Mouse (Mus musculus) embryo, embryonic 10.5 days (tissue): ENCODE measurements around the gene Gpx3.

Experiments
- DNase-seq: peaks from one replicate; pipeline ENCODE4 v3.0.0-alpha.2; 2015; ENCODE audit warnings: low spot score

Gene Gpx3

DNA sequence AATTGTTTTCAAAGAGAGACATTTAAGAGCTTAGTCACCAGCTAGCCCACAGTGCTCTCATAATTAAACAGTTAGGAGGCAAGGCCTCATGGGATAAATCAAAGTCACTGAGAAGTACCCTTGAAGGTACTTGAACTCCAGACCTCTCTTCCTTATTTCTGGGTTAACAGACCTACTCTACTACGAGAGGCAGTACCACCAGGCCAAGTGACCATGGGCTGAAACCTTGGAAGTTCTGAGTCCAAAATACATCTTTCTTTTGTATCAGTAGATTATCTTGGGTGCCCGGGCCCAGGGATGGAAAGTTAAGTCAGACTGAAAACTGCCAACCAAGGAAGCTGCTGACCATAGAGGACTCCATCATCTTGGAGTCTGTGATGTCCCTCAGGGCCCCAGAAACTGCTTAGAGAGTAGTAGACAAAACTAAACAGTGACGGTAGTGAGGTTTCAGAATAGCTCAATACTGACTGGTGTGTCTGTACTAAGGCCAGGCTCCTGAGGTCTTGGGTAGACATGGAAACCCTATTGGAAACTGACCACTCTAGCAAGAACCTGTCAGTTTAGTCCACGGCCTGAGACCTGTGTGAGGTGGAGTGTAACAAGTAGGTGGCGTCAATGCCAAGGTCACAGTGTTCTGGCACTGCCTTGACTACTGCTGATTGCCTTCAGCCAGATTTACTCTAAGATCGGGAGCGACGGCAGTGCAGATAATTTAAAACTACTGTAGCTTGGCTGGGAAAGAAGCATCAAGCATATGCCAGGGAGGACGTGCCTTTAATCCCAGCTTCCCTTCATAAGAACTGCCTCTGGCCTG, 10.5 kb downstream of the Gpx3 start:
- no peak for DNase-seq

DNA sequence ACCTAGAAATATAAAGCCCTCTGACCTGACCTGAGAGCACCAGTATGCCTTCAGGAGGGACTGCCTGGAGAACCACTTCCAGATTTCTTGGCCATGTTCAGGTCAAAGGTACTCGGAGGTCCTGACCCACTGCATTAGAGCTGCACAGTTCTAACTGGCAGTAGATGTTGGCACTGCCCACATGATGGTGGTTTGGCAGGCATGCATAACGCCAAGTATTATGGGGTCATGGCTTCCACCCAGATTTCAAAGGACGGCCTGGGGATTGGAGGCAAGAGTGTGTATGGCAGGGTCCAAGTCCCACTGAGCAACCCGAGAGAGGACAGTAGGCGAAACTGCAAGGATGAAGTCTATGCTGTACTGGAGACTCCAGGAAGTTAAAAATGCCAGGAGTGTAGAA, 11.6 kb downstream of the Gpx3 start:
- DNase-seq: no peak

DNA sequence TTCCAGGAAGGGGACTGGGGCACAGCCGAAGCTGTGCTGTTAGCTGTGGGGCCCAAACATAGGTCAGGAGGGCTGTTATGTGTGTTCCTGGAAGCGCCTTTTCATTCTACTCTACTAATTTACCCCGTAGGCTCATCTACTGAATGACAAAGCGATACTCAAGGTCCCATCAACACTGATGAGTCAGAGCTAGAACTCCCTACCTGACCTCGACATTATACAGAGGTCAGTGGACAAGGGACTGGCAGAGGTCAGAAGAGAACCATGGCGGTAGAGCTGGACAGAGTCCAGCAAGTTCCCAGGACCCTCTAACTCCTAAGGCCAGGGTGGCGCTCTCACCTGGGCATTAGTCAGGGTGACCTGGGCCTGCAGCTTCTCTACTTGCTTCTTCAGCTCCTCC, 15.2 kb downstream of the Gpx3 start:
- no peak for DNase-seq

DNA sequence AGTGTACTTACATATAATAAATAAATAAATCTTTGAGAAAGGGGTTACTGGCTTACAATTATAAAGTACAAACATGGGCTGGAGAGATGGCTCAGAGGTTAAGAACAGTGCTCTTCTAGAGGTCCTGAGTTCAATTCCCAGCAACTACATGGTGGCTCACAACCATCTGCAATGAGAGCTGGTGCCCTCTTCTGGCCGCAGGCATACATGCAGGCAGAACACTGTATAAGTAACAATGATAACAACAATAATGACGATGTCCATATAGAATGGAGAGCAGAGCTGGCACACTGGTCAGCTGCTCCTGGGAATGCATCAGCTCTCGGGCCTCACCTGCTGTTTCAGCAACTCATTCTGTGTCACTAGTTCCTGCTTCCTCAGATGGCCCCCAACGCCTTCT, 16.0 kb downstream of the Gpx3 start:
- no peak for DNase-seq

DNA sequence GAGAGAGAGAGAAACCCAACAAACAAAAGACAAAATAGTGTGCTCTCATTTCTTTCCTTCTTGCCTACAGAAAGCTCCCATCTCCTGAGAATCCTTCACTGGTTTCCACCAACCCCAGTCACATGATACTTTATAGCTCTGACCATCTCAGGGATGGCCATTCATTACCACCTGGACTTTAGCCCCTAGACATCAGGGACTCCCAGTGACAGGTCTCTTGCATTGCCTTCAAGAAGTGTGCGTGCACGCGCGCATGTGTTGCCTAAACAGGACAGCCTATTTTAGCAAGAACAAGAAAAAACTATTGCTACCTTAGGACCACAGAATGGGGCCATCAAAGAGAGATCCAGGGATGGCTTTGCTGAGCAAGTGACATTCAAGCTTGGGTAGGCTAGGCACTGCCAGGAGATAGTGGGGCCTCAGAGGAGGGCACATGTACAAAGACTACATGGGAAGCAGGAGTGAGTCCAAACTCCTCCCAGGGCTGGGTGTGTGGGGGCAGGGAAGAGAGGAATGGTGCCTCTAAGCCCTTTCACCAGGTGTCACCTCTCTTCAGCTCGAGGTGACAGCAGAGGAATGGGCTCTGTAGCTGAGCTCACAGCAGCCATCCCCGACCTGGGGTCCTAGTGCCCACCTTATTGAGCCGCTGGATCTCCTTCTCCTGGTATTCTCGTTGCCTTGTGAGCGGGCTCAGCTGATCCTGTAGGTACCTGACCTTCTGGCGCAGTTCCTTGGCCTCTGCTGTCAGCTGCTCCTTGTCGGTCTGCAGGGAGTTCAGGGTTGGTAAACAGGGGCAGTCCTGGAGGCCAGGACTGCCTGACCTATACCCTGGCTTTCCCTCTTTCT, 18.1 kb downstream of the Gpx3 start:
- DNase-seq: no peak

DNA sequence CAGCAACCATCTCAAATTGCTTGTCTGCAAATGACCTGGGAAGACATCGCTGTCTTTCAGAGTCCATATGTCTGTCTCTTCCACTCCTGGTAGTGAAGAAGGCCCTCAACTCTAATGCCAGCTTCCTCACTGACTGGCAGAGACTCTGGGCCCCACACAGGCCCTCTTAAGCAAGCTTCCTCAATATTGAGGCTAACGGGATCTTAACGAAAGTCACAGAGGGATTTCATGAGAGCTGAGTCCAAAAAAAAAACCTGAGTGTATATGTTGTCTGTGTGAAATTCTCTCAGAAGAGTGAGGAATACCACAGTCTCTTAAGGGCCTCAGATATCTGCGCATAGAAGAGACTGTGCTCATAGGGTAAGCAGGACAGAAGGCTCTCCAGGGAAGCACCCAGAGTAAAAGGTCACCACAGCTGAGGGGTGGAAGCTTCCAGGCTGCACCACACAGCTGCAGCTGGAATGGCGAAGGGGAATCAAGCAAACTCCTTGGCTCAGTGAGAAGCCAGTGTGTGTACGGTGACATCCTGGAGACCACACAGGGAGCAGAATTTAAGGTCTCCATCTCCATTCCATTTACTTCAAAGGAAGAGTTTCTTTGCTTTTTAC, 18.8 kb downstream of the Gpx3 start:
- DNase-seq: no peak

DNA sequence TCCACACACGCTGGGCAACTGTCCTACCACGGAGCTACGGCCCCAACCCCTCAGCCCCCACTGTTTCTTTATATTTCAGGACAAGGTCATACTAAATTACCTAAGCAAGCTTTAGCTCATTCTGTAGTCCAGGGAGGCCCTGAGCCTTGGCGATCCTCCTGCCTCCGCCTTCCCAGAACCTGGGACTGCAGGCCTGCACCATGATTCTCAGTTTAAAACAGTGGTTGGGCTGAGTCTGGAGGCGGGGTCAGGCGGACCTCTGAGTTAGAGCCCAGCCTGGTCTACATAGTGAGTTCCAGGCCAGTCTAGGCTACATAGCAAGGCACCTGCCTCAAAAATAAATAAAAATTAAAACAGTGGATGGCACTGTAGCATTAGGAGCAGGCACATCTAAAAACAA, 19.5 kb downstream of the Gpx3 start:
- peak; percentile 63 for DNase-seq

DNA sequence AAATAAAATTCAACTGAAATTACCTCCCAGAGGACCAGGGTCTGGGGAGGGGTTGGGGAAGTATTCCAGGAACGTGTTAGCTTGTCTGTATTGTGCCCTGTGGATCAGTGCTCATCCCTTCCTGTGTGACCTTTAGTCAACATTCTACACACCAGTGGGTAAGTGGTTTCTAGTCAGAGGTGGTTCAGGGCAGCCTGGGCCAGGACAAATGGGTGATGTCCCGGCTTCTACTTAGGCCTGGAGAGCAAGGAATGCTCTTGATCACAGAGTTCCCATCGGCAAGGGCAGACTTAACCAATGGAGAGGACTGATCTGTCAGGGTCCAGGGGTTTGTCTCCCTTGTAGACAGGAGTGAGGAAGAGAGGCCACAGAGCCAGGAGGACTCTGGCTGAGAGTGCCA, 20.2 kb downstream of the Gpx3 start:
- DNase-seq: no peak

DNA sequence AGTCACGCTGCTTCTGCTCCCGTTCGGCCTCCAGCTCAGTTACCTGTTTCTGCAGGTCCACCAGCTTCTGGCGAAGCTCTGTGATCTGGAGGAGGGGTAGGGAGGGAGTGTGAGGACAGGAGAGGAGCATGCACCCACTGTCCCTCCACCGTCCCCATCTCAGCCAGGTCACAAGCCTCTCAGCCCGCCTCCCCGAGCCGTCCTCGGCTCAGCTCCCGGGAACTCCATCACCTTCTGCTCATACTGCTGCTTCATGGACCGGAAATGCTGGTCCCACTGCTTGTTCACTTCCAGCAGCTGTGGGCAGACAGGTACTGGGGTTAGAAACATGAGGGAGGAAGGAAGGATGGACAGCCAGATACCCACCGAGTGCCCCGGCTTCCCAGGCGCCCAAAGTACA, 21.9 kb downstream of the Gpx3 start:
- no peak for DNase-seq

DNA sequence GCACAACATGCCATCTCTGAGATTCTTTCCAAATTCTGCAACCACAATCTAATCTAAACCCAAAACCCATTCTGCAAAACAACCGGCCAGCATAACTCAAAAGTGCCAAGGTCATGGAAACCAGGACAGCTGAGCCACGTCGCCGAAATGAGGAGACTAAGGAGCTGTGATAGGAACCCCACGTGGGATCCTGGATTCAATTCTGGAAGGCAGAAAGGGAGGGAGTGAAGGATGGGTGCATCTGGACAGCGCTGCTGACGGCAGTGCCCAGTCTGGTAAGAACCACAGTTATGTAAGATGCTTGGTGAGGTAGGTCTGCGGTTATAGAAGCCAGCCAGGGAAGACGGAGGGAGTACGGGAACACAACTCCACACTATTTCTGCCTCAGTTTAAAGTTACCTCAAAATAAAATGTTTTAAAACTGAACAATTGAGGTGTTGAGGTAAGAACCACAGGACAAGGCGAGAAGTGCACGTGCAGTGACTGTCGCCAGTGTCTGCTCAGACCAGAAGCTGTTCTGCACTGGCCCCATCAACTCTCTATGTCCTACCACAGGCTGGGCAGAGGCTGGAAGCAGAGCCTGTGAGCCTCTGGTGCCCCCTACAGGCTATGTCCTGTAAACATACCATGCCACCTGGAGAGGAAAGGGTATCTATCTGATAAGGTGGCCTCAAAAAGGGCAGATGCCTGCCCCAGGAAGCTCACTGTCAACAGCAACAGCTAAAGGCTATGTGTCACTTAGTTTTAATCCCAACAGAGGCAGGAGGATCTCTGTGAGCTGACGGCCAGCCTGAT, 25.3 kb downstream of the Gpx3 start:
- peak; percentile 85 for DNase-seq

DNA sequence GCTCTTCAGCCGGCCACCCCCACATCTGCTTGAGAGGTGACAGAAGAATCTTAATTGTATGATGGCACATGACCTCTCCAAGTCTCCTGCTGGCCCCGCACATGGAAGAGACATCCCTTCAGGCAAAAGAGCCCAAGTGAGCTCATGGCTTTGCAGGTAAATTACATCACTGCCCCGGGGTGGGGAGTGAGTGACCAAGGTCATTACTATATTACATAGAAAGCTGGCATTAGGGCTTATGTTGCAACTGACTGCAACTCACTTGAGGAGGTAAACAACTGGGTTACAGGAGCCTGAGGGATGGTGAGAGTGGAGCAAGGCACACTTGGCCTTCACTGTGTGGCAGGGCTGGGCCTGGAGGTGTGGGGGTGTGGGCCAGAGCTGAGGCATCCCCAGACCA, 26.0 kb downstream of the Gpx3 start:
- no peak for DNase-seq

DNA sequence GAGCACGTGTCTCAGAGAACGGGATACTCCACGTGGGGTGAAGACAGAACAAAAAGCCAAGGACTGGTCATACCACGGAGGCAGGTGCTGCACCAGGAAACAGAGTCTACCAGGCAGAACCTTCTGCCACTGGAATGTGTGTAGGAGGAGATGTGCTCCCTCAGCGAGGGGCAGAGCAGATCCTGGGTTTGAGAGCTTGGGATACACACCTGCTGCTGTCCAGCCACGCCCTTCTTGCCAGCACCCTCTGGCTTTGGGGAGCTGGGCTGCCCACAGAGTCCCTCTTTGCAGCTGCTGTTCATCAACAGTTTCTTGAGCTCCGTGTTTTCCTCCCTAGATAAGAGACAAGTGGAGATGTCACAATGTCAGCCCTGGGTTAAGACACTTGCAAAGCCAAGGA, 26.6 kb downstream of the Gpx3 start:
- DNase-seq: no peak

DNA sequence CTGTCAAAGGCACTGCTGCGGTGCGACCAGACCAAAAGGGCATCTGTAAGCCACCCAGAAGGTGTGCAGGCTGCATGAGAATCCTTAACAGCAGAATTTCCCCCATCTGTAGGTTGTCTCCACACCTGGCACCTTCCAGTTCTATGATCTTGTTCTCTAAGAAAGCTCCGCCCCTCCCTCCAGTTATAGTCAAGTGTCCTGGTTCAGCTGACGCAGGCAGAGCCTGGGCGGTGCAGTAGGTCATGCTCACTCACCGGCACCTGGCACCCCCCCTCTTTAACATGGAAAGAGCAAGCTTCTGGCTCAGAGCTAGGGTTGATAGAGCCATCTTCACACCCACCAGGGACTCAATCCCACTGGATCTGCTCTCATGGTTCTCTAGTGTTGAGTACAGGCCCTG, 27.0 kb downstream of the Gpx3 start:
- DNase-seq: no peak

DNA sequence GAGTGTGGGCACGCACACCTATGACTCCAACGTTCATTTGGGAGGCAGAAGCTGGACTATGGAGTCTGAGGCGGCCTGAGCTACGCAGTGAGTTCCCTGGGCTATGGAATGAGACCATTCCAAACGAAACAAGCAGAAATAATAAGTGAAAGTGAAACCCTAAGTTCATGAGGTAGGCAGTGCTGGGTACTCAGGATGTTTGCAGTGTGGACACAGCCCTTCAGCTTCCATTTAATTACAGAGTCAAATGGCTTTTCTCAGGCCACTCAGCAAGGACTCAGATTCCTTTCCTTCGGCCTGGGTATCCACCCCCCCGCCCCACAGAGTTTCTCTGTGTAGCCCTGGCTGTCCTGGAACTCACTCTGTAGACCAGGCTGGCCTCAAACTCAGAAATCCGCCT, 27.5 kb downstream of the Gpx3 start:
- no peak for DNase-seq

DNA sequence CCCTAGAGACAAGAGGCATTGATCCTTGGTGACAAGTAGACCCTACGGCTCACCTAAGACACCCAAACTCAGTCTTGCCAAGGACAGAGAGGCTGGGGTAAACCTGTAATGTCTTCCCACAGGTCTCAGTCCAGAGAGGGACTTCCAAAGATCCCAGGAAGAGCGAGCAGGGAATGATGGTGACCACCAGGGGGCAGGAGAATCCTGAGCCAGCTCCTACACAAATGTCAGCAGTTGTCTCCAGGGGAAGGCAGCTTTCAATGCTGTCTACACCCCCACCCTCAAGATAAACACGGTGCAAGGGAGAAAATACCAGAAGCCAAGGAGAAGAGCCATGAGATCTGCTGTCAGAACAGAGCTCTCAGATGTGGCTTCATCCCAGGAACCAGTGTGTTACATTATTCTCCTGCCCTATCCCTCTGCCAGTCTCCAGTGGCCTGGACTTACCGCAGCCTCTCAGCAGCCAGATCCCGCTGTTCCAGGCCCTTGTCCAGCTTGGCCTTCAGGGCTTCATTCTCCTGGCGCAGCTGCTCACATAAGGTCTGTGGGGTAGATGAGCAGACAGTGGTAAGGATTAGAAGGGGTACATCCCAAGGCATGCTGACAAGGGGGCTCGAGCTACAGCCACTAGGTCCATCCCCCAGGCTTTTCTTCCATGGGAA, 28.2 kb downstream of the Gpx3 start:
- peak; percentile 77 for DNase-seq

DNA sequence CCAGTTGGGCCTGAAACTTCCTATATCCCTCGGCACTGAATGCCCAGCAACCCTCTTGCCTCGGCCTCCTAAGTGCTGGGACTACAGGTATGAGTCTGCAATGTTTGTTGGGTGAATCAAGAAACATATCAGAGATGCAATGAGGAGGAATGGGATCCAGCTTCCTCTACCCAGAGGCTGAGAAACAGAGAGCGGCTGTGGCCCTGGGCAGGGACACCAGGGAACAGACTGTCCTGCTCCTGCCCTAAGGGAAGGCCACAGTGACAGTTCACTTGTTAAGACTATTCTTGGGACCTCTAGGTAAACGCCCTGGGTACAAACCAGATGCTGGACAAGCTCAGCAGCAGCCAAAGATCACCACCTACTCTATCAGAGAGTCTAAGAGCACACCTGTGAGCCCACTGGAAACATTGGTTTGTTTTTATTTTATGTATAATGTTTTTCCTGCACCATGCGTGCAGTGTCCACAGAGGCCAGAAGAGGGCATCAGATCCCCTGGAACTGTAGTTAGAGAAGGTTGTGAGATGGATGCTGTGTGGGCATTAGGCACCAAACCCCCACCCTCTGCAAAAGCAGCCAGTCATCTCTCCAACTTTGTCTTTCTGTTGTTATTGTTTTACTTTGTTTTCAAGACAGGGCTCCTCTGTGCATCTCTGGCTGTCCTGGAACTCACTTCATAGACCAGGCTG, 29.3 kb downstream of the Gpx3 start:
- DNase-seq: peak; percentile 69

DNA sequence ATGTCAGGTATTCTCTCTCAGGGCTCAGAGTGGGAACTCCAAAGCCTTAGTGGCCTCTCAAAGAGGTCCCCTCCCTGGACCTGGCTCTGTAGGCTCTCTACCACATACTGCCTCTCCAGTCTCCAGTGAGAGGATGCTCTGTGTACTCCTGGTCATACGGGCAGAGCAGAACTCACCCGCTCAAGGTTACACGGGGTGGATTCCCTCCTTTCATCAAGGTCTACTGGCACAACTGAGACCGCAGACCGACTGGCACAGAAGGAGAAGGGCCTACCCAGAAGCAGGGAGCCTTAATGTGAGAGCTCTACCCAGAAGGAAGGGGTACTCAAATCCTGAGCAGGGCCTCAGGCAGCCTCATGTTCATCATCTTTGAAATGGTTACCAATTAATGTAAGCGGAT, 30.3 kb downstream of the Gpx3 start:
- DNase-seq: no peak

DNA sequence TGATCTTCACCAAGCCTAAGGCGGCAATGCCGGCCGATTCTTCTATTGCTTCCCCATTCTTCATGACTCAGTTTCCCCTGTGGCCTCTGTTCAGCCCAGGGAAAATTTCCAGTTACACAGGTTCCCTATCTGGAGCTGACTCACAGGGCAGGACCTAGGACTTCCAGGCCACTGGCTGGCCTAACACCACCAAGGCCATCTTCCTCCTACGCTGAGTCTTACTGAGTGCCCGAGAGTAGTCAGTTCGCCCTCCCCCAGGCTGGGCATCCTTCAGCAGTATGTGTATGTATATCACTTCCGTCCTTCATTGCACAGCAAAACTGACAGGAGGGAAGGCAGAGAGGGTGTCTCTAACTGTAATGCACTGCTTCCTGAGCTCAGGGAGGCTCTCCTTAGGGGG, 31.9 kb downstream of the Gpx3 start:
- DNase-seq: no peak

DNA sequence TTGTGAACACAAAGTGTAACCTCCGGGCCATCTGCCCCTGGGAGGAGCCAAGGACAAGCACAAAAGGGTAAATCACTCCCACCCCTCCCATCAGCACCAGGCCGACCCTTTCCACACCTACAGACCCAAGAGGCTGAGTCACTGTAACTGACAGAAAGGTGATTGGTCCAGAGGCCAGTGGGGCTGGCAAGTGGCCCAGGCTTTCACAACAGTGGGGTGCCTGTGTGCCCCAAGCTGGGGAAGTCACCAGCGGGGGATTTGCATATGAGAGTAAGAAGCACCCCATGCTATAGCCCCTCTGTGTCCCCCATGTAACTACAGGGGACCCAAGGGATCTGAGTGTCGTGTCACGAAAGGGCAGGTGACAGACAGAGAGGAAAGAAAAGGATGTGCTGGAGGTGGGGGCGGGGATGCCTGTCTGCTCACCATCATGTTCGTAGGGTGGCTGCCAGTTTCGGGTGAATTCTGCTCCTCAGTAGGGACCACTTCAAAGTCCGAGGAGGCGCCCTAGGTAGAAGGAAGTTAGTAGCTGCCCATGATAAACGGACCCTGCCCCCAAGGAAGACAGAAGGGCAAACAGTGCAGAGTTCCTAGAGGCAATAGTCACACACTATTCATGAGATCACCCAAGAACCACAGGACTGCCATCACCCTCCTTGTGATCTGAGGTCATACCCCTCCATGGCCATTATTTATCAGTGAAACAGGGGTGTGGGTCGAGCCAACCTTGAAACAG, 34.0 kb downstream of the Gpx3 start:
- DNase-seq: no peak

DNA sequence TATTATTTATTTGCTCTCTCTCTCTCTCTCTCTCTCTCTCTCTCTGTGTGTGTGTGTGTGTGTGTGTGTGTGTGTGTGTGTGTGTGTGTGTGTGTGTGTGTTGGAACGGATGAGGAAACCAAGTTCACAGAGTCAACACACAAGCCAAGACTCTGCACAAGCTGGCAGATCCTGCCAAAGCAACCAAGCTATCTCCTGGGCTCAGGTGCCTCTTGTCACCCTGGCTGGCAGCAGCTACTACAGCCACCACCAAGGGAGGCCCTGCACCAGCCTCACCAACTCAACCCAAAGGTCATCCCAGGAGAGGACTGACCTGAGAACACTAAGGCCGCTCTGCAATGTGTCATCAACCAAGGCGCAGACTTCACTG, 34.5 kb downstream of the Gpx3 start:
- DNase-seq: no peak
